ENCODE assay signal across 8 mouse cellular contexts in the genomic region with DNA sequence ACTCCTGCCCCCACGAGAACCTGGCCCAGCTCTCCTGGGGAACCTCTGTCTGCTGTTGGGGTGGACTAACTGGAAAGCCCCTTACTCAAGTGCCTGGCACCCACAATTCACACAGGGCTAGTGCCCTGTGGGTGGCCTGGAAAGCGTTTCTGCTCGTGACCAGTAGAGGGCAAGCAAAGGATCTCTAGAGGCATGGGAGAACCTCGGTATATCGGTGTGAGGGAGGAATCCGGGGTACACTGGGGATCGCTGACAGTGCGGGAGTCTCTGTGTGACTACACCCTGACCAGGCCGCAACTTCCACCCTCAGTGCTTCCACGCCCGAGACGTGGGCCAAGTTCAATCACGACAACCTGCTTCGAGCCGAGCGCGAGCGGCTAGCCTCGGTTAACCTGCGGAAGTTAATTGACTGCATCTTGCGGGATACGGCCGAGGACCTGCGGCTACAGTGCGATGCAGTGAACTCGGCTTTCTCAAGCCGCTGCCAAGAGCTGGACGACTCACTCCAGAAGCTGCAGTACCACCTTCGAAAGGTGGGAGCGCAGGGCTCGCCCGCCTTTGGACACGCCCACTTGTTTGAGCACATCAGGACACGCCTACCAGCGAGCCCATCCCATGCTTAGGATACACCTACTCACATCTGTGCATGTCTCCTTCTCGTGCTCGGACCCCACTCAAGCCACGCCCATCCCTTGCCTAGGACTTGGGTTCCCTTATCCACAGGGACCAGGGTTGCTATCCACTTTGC. TPM values are rescaled to one million over a fixed set of nuclear protein-coding genes. Genes with fewer than 3 reads are reported as not detected.
DNase-seq lines count a peak whose midpoint lies in the region; ATAC-seq and TF ChIP-seq lines count a peak whose summit lies in the region.

No protein-coding gene starts in this region.

- no peak overlapping the region for H3K9ac ChIP-seq in ES-Bruce4 (ENCODE audit: low read depth, poor library complexity, severe bottlenecking)
- H3K9ac ChIP-seq in lung, embryonic 15.5 days, result no peak overlapping the region

- peak; percentile 61 for TF ChIP-seq CTCF in ES-Bruce4 (IDR thresholded peaks at IDR 0.05; ENCODE audit: low read depth, low read length)

- ATAC-seq in lung, embryonic 15.5 days (ENCODE audit: borderline replicate concordance, extremely low read depth, low FRiP score, low TSS enrichment), result no peak
- ATAC-seq in neutrophil, adult 5-6 weeks (ENCODE audit: extremely low read depth, insufficient number of reproducible peaks, low FRiP score, poor library complexity, severe bottlenecking), result peak; percentile 53; the same call in 1 of the 2 replicates

- H3K27me3 ChIP-seq in ES-Bruce4 (ENCODE audit: control insufficient read depth, insufficient read depth, low read length, poor library complexity, severe bottlenecking), result no peaks in the 10 kb centered on the region
- H3K27me3 ChIP-seq in erythroblast, embryonic 14.5 days (ENCODE audit: control insufficient read depth), result peaks cover 14% of the 10 kb centered on the region
- peaks cover 30% of the 10 kb centered on the region for H3K27me3 ChIP-seq in lung, embryonic 15.5 days

- H3K4me2 ChIP-seq in lung, embryonic 15.5 days, result peak overlapping the region; percentile 76

- TF ChIP-seq POLR2A in ES-Bruce4 (IDR thresholded peaks at IDR 0.05; ENCODE audit: insufficient read depth, low read length), result no peak

- DNase-seq in brain, adult 2 months (ENCODE audit: low read depth, low spot score), result peak; percentile 73
- peak; percentile 75 for DNase-seq in heart, postnatal 4 days
- DNase-seq in layer of hippocampus, adult 18-20 months (ENCODE audit: low spot score in 2 of 2), result peak; percentile 44 to 76
- DNase-seq in thymus, postnatal 14 days, result peak; percentile 60

- peak overlapping the region; percentile 50 for H3K4me3 ChIP-seq in ES-Bruce4 (ENCODE audit: low read depth, low read length)
- H3K4me3 ChIP-seq in erythroblast, embryonic 14.5 days (replicated peaks), result peak overlapping the region; percentile 48
- peak overlapping the region; percentile 37 for H3K4me3 ChIP-seq in lung, embryonic 15.5 days

- no peaks in the 10 kb centered on the region for H3K36me3 ChIP-seq in ES-Bruce4 (ENCODE audit: control insufficient read depth, insufficient read depth, low read length, poor library complexity, severe bottlenecking)
- H3K36me3 ChIP-seq in erythroblast, embryonic 14.5 days (ENCODE audit: control insufficient read depth), result no peaks in the 10 kb centered on the region
- no peaks in the 10 kb centered on the region for H3K36me3 ChIP-seq in lung, embryonic 15.5 days

- WGBS in lung, embryonic 15.5 days, result 2% methylated on average over 38 of the region's 38 CpGs

- H3K27ac ChIP-seq in ES-Bruce4 (ENCODE audit: insufficient read depth, low read length), result no peak overlapping the region
- no peak overlapping the region for H3K27ac ChIP-seq in lung, embryonic 15.5 days

- no peaks in the 10 kb centered on the region for H3K9me3 ChIP-seq in ES-Bruce4 (replicated peaks; ENCODE audit: control insufficient read depth, insufficient read depth, low read length, poor library complexity, severe bottlenecking)
- no peaks in the 10 kb centered on the region for H3K9me3 ChIP-seq in erythroblast, embryonic 14.5 days (ENCODE audit: control insufficient read depth, low read length)
- H3K9me3 ChIP-seq in lung, embryonic 15.5 days, result no peaks in the 10 kb centered on the region

- TF ChIP-seq EP300 in ES-Bruce4 (IDR thresholded peaks at IDR 0.05; ENCODE audit: insufficient read depth, low read depth, low read length), result no peak

- H3K4me1 ChIP-seq in ES-Bruce4 (ENCODE audit: control insufficient read depth, insufficient read depth, low read length), result no peaks in the 10 kb centered on the region
- H3K4me1 ChIP-seq in erythroblast, embryonic 14.5 days (ENCODE audit: control insufficient read depth), result peaks cover 8% of the 10 kb centered on the region
- H3K4me1 ChIP-seq in lung, embryonic 15.5 days, result peaks cover 8% of the 10 kb centered on the region; the same call in 1 of the 2 replicates

RNA-seq across cellular contexts. Expression of a gene that starts 20.1 kb away (rescaled TPM):
- polyA plus RNA-seq in ES-Bruce4 (2011; ENCODE audit: insufficient read depth, insufficient read length, low read depth, missing spikeins), result not detected in 2 replicates
- polyA plus RNA-seq in erythroblast, embryonic 14.5 days (2012), result not detected in 2 replicates
- under 1 TPM in 1 of 2 experiments, not detected in 1; 0.26 TPM for total RNA-seq in heart, postnatal 4 days (2021)
- total RNA-seq in layer of hippocampus, adult 18-20 months (2021), result 1 to 10 TPM; 2.1 TPM
- 2.6 and 3.0 TPM in 2 replicates for polyA plus RNA-seq in lung, embryonic 15.5 days (2015; fragmentation: Nextera tagmentation; extraction: Ambion mirVana)
- total RNA-seq in neutrophil, adult 5-6 weeks (2017), result not detected in 2 replicates

RNA-seq across cellular contexts. Expression of a gene that starts 22.6 kb away (rescaled TPM):
- polyA plus RNA-seq in ES-Bruce4 (2011; ENCODE audit: insufficient read depth, insufficient read length, low read depth, missing spikeins), result not detected in 2 replicates
- 0.01 TPM in 1 of 2 replicates, not detected in the other for polyA plus RNA-seq in erythroblast, embryonic 14.5 days (2012)
- total RNA-seq in heart, postnatal 4 days (2021), result not detected
- under 1 TPM; 0.15 to 0.47 TPM for total RNA-seq in layer of hippocampus, adult 18-20 months (2021)
- polyA plus RNA-seq in lung, embryonic 15.5 days (2015; fragmentation: Nextera tagmentation; extraction: Ambion mirVana), result 0.06 and 0.09 TPM in 2 replicates
- not detected in 2 replicates for total RNA-seq in neutrophil, adult 5-6 weeks (2017)

RNA-seq across cellular contexts. Expression of a gene that starts 40.9 kb away (rescaled TPM):
- 4.4 and 5.6 TPM in 2 replicates for polyA plus RNA-seq in ES-Bruce4 (2011; ENCODE audit: insufficient read depth, insufficient read length, low read depth, missing spikeins)
- 0.06 and 0.26 TPM in 2 replicates for polyA plus RNA-seq in erythroblast, embryonic 14.5 days (2012)
- 10 to 100 TPM; 14.5 to 19.1 TPM for total RNA-seq in heart, postnatal 4 days (2021)
- total RNA-seq in layer of hippocampus, adult 18-20 months (2021), result 100 to 1,000 TPM; 101 to 115 TPM
- 2.5 and 2.6 TPM in 2 replicates for polyA plus RNA-seq in lung, embryonic 15.5 days (2015; fragmentation: Nextera tagmentation; extraction: Ambion mirVana)
- 1.5 and 4.3 TPM in 2 replicates for total RNA-seq in neutrophil, adult 5-6 weeks (2017)

Comparison
In these comparisons a context has a peak if more than half of its experiments do, and no peak if none do; other contexts are left out.
1. RNA of a gene that starts 40.9 kb away (total RNA-seq): 101 to 115 TPM in layer of hippocampus, adult 18-20 months; 14.5 to 19.1 TPM in heart, postnatal 4 days and 1.5 to 4.3 TPM in neutrophil, adult 5-6 weeks; every median in the first group is over 4 times any median in the second.
2. Peak in every context shown above with its lines, with median percentiles within 50 percentile points of each other: H3K4me3 ChIP-seq and DNase-seq.